Mouse (Mus musculus) erythroblast, embryonic 14.5 days (primary cell): ENCODE measurements around the gene Bcor.

ENCODE experiments used
- GATA1 ChIP-seq: IDR thresholded peaks from 2 replicates; pipeline ENCODE4 v1.6.1; 2012; ENCODE audit warnings: low read length, inconsistent platforms, mixed read lengths
- TAL1 ChIP-seq: IDR thresholded peaks from 3 replicates; pipeline ENCODE4 v1.6.1; 2012; ENCODE audit warnings: low read length, inconsistent platforms, mixed read lengths

DNA sequence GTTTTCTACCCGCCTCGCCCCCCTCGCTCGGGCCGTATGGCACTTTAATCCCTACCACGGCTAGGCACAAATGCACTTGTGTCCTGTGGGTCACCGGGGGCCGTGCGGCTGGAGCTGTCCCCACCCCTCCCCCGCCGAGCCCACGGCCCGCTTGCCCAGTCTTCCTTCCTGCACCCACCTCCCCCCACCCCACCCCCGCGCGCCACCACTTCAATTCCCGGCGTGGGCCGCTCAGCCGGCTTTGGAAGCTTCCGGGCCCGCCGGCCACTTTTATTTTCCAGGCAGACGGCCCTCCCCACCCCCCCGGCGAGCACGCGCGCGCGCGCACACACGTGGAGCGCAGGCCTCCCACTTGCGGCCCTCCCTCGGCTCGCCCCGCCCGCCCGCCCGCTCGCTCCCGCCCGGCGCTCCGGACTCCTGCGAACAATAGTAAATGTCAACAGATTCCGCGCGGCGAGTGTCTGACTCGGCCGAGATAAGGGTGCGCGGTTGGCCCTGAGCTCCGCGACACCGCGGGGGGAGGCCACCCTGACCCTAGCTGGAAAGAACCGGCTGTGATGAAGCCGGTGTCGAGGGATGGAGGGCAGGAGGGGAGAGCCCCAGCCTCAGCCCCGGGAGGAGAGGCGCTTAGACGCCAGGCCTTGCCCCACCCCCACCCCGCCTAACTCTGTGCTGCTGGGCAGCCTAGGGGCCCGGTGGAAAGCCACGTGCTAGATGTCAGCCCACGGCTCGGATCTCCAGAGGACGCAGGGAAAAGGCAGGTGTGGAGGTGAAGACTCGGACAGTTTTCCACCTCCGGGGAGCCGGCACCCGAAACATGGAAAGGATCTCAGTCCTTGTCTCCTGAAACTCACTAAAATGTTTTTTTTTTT is 153.0 kb downstream of the Bcor start:
- no peak for TF ChIP-seq GATA1
- no peak for TF ChIP-seq TAL1
